In the genomic region with DNA sequence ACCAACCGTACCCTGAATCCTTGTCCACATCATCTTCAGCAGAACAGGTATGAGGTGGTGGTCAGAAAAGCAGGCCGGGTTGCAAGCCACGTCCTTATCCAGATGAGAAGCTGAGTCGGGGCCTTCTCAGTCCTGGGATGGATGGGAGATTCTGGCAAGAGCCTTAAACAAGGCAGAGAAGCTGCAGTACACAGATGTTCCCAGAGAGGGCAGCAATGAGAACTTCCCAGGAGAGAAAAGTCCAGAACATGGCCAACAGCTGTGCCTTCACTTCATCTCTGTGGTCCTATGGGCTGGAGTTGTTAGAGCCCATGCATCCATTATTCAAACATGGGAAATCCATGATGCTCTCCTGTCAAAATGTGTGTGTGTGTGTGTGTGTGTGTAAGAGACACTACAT, we compare ENCODE assay signal across 8 mouse cellular contexts. TPM values are rescaled to one million over a fixed set of nuclear protein-coding genes. Genes with fewer than 3 reads are reported as not detected.
DNase-seq lines count a peak whose midpoint lies in the region; ATAC-seq and TF ChIP-seq lines count a peak whose summit lies in the region.

No protein-coding gene starts in this region.

- H3K4me1 ChIP-seq in hindbrain, embryonic 11.5 days (replicated peaks; ENCODE audit: control insufficient read depth, insufficient read depth, low read length) = no peaks in the 10 kb centered on the region
- H3K4me1 ChIP-seq in hindbrain, embryonic 12.5 days = no peaks in the 10 kb centered on the region
- peaks cover 0 to 5% of the 10 kb centered on the region in 2 experiments; a peak in 3 of 4 replicates for H3K4me1 ChIP-seq in CH12.LX (ENCODE audit: control insufficient read depth in 1 of 2, insufficient read depth in 2 of 2)
- H3K4me1 ChIP-seq in bone marrow, adult 2 months (ENCODE audit: control insufficient read depth, insufficient read depth, low read length) = no peaks in the 10 kb centered on the region

- ATAC-seq in hindbrain, embryonic 11.5 days (ENCODE audit: low FRiP score) = no peak
- no peak for ATAC-seq in hindbrain, embryonic 12.5 days (ENCODE audit: low FRiP score)

- 77% methylated on average over 4 of the region's 4 CpGs for WGBS in hindbrain, embryonic 11.5 days
- WGBS in hindbrain, embryonic 12.5 days = 70% methylated on average over 4 of the region's 4 CpGs
- 60% methylated on average over 4 of the region's 4 CpGs for WGBS in bone marrow, adult 2 months

- H3K27me3 ChIP-seq in hindbrain, embryonic 11.5 days (ENCODE audit: control insufficient read depth, insufficient read depth, low read length) = no peaks in the 10 kb centered on the region
- H3K27me3 ChIP-seq in hindbrain, embryonic 12.5 days = no peaks in the 10 kb centered on the region
- H3K27me3 ChIP-seq in CH12.LX (replicated peaks) = no peaks in the 10 kb centered on the region

- no peaks in the 10 kb centered on the region for H3K36me3 ChIP-seq in hindbrain, embryonic 11.5 days (ENCODE audit: control insufficient read depth, insufficient read depth, low read length)
- no peaks in the 10 kb centered on the region for H3K36me3 ChIP-seq in hindbrain, embryonic 12.5 days
- H3K36me3 ChIP-seq in CH12.LX (replicated peaks in 1 of 2; ENCODE audit: control insufficient read depth in 1 of 2, insufficient read depth in 1 of 2, low read length in 1 of 2) = no peaks in the 10 kb centered on the region

- no peaks in the 10 kb centered on the region for H3K9me3 ChIP-seq in hindbrain, embryonic 11.5 days (ENCODE audit: control insufficient read depth, low read length)
- H3K9me3 ChIP-seq in hindbrain, embryonic 12.5 days (replicated peaks) = peaks cover 8% of the 10 kb centered on the region; the same call in 1 of the 2 replicates
- peaks cover 15% of the 10 kb centered on the region for H3K9me3 ChIP-seq in CH12.LX (replicated peaks; ENCODE audit: low read length)

- H3K4me2 ChIP-seq in hindbrain, embryonic 11.5 days (replicated peaks; ENCODE audit: low read depth, low read length) = no peak overlapping the region
- H3K4me2 ChIP-seq in hindbrain, embryonic 12.5 days (replicated peaks) = no peak overlapping the region
- H3K4me2 ChIP-seq in CH12.LX (ENCODE audit: insufficient read depth, low read depth, poor library complexity, severe bottlenecking) = no peak overlapping the region; the same call in 1 of the 2 replicates

- no peak for TF ChIP-seq POLR2A in CH12.LX (IDR thresholded peaks at IDR 0.05; ENCODE audit: low read depth, low read length)
- TF ChIP-seq POLR2A in bone marrow, adult 2 months (IDR thresholded peaks at IDR 0.05; ENCODE audit: borderline replicate concordance, control insufficient read depth, low read depth, low read length) = no peak

- H3K9ac ChIP-seq in hindbrain, embryonic 11.5 days (ENCODE audit: low read depth, low read length) = no peak overlapping the region
- no peak overlapping the region for H3K9ac ChIP-seq in hindbrain, embryonic 12.5 days
- H3K9ac ChIP-seq in CH12.LX (ENCODE audit: insufficient read depth, low read depth) = no peak overlapping the region

- dilution Hi-C loops in CH12.LX (cut with MboI; ENCODE audit: extremely low pct_ligation_motif_present, extremely low pct_unique_long_range_greater_than_20kb, low sequenced_read_pairs) = no loop called here

- H3K27ac ChIP-seq in hindbrain, embryonic 11.5 days (ENCODE audit: low read depth, low read length) = no peak overlapping the region
- no peak overlapping the region for H3K27ac ChIP-seq in hindbrain, embryonic 12.5 days
- no peak overlapping the region for H3K27ac ChIP-seq in CH12.LX (ENCODE audit: insufficient read depth, low read depth)
- H3K27ac ChIP-seq in bone marrow, adult 2 months (ENCODE audit: control insufficient read depth, insufficient read depth, low read depth, low read length, poor library complexity) = no peak overlapping the region

- in situ Hi-C loops in CH12.LX (cut with MboI; ENCODE audit: low pct_ligation_motif_present, low pct_unique_long_range_greater_than_20kb, low sequenced_read_pairs) = loop anchor here (25.0 kb wide), 2 partner anchors 219 to 469 kb away; no protein-coding TSS in a partner anchor

- peak; percentile 61 for TF ChIP-seq RAD21 in CH12.LX (IDR thresholded peaks at IDR 0.05; ENCODE audit: low read depth, low read length)

- no peak overlapping the region for H3K4me3 ChIP-seq in hindbrain, embryonic 11.5 days (ENCODE audit: low read depth, low read length)
- H3K4me3 ChIP-seq in hindbrain, embryonic 12.5 days = no peak overlapping the region
- H3K4me3 ChIP-seq in CH12.LX (replicated peaks in 1 of 3; ENCODE audit: low read depth in 2 of 3, low read length in 2 of 3, poor library complexity in 1 of 3) = no peak overlapping the region
- no peak overlapping the region for H3K4me3 ChIP-seq in bone marrow, adult 2 months (replicated peaks; ENCODE audit: control insufficient read depth, low read depth, low read length)

- no peak for TF ChIP-seq EP300 in CH12.LX (IDR thresholded peaks at IDR 0.05; ENCODE audit: low read length)

- peak; percentile 83 for DNase-seq in hindbrain, embryonic 11.5 days (ENCODE audit: low spot score)
- DNase-seq in CH12.LX (ENCODE audit: extremely low read depth) = peak; percentile 71
- peak; percentile 24 for DNase-seq in fibroblast of lung, adult 2 months (ENCODE audit: low read depth)
- DNase-seq in layer of hippocampus, postnatal 10 days (ENCODE audit: low spot score in 2 of 2) = peak; percentile 75 to 76
- peak; percentile 88 for DNase-seq in naive thymus-derived CD4-positive, alpha-beta T cell, adult 2 months (ENCODE audit: low read depth)
- peak; percentile 71 for DNase-seq in thymus, postnatal 14 days

- no peaks in the 10 kb centered on the region for H3K79me2 ChIP-seq in CH12.LX (replicated peaks; ENCODE audit: control insufficient read depth, extremely low read depth, insufficient read depth, poor library complexity, severe bottlenecking)

- TF ChIP-seq CTCF in CH12.LX (conservative IDR thresholded peaks at IDR 0.05 in 1 of 2, IDR thresholded peaks at IDR 0.05 in 1 of 2; ENCODE audit: low read depth in 2 of 2, low read length in 2 of 2) = peak; percentile 69 to 76
- TF ChIP-seq CTCF in bone marrow, adult 2 months (IDR thresholded peaks at IDR 0.05; ENCODE audit: control insufficient read depth, insufficient read depth, low read length) = peak; percentile 57

TF ChIP-seq in CH12.LX, 34 proteins besides CTCF, POLR2A, EP300 and RAD21:
- TF ChIP-seq MAZ (IDR thresholded peaks at IDR 0.05; ENCODE audit: low read depth, low read length) (no peak), SMC3 (IDR thresholded peaks at IDR 0.05; ENCODE audit: low read depth, low read length) (peak; percentile 76), IRF4 (IDR thresholded peaks at IDR 0.05; ENCODE audit: low read depth, low read length) (peak; percentile 40; the same call in 1 of the 2 replicates), ZMIZ1 (IDR thresholded peaks at IDR 0.05; ENCODE audit: low read depth, low read length) (no peak), USF1 (IDR thresholded peaks at IDR 0.05; ENCODE audit: low read depth, low read length) (no peak), TBP (conservative IDR thresholded peaks at IDR 0.05; ENCODE audit: low read depth, low read length) (no peak), TCF12 (IDR thresholded peaks at IDR 0.05; ENCODE audit: low read depth, low read length) (0 out of 2 replicates have a peak, but pooled peaks have one; percentile 10), POLR2AphosphoS2 (IDR thresholded peaks at IDR 0.05; ENCODE audit: low read depth, low read length) (no peak), JUN (IDR thresholded peaks at IDR 0.05; ENCODE audit: insufficient read depth, low read depth, low read length) (no peak), CHD2 (IDR thresholded peaks at IDR 0.05; ENCODE audit: low read length) (no peak)

RNA-seq across cellular contexts. Expression of a gene that starts 39.2 kb away (rescaled TPM):
- polyA plus RNA-seq in hindbrain, embryonic 11.5 days (2014; fragmentation: Nextera tagmentation; extraction: Ambion mirVana) = 9.7 and 10.5 TPM in 2 replicates
- polyA plus RNA-seq in hindbrain, embryonic 12.5 days (2016; fragmentation: Nextera tagmentation; extraction: Ambion mirVana) = 15.3 and 17.5 TPM in 2 replicates
- total RNA-seq in CH12.LX (2012; rRNA removed) (4.6 and 5.2 TPM in 2 replicates), CH12.LX (2014; rRNA removed) (1.9 and 2.2 TPM in 2 replicates)
- polyA plus RNA-seq in CH12.LX (2012; ENCODE audit: insufficient read length, low read depth) = 1.7 and 2.2 TPM in 2 replicates
- 5.2 and 10.4 TPM in 2 replicates for polyA plus RNA-seq in bone marrow, adult 2 months (2011; ENCODE audit: insufficient read depth, insufficient read length, low replicate concordance, missing spikeins)
- total RNA-seq in layer of hippocampus, postnatal 10 days (2021) = 10 to 100 TPM; 28.1 to 30.5 TPM

Comparison
In these comparisons a context has a peak if more than half of its experiments do, and no peak if none do; other contexts are left out.
1. DNase-seq: peak in every context shown above with its lines; median percentile 88 in naive thymus-derived CD4-positive, alpha-beta T cell, adult 2 months; 83 in hindbrain, embryonic 11.5 days; 76 in layer of hippocampus, postnatal 10 days; 71 in CH12.LX; 71 in thymus, postnatal 14 days; 24 in fibroblast of lung, adult 2 months.